Mouse (Mus musculus) testis, adult 2 months (tissue): ENCODE data around the gene Rab24.

ENCODE experiments used
- CTCF ChIP-seq: fragments of 200-500 bp; IDR thresholded peaks from 2 replicates; pipeline ENCODE4 v1.5.1; 2012; ENCODE audit warnings: low read depth, mild to moderate bottlenecking, inconsistent platforms, low read length, moderate library complexity; ENCODE audit not compliant: control insufficient read depth, insufficient read depth, insufficient replicate concordance
- POLR2A ChIP-seq: fragments of 200-500 bp; IDR thresholded peaks from 2 replicates; pipeline ENCODE4 v1.6.1; 2012; ENCODE audit warnings: low read depth, mild to moderate bottlenecking, inconsistent platforms, low read length, moderate library complexity; ENCODE audit not compliant: control insufficient read depth

DNA sequence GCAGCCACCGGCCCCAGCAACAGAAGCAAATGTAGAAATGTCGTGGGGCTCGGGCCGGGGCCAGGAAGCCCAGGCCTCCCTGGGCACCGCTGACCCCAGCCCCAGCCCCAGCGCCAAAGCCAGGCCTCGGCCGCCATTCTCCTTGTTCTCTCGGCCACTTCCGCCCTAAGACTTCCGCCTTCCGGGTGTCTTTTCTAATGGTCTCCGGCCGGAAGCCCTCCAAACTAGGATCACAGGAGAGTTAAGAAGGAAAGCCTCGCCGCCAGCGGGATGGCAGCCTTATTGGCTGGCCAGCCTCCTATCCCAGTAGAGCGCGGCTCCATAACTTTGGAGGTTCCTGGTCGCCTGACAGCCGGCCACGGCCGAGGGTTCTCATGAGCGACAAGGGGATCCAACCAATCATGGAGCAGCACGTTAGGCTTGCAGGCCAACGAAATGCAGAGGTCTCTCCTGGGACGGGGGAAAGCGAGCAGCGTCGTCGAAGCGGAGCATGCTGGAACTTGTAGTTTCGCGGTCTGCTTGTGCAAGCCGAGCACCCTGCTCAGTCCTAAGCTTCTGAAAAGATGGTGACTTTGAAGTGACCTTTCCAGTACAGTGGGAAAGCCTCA, 40.8 kb upstream of the Rab24 start, which contains the start of gene Lman2:
- TF ChIP-seq CTCF (no peak), POLR2A (peak; percentile 51)
